Mouse (Mus musculus): ENCODE measurements around the gene Clmp. TPM values are rescaled to one million over a fixed set of nuclear protein-coding genes. Genes with fewer than 3 reads are reported as not detected.
"Not testable (repeated sequence)": the region's sequence is repeated elsewhere in the genome, so short reads cannot be mapped to it uniquely, and the experiment has no call there.

Gene Clmp
- polyA plus RNA-seq, 1 experiment from 2014 or later = 32.4 TPM

GRCm38 (mm10) chr9:40799837-40800501, 114.2 kb downstream of the Clmp start:
- H3K27me3 ChIP-seq = no peaks in the 10 kb centered on the region
- 1% methylated on average over 30 of the region's 30 CpGs for WGBS
- H3K4me1 ChIP-seq = peaks cover 29% of the 10 kb centered on the region
- no peaks in the 10 kb centered on the region for H3K9me3 ChIP-seq (replicated peaks)
- ATAC-seq = peak; percentile 39
- H3K27ac ChIP-seq = peak overlapping the region; percentile 98
- peak overlapping the region; percentile 69 for H3K4me2 ChIP-seq
- H3K36me3 ChIP-seq (ENCODE audit: poor library complexity, severe bottlenecking) = peaks cover 23% of the 10 kb centered on the region
- H3K4me3 ChIP-seq = peak overlapping the region; percentile 94
- peak overlapping the region; percentile 84 for H3K9ac ChIP-seq

GRCm38 (mm10) chr9:40800675-40801612, 115.2 kb downstream of the Clmp start, which contains the start of gene Hspa8:
Gene Hspa8 (plus strand): TSS chr9:40800984.
- Histone ChIP-seq H3K4me2 (peak within 1 kb of the TSS; percentile 69), H3K4me3 (peak within 1 kb of the TSS; percentile 94), H3K36me3 (ENCODE audit: poor library complexity, severe bottlenecking) (peaks cover 32% of the 10 kb centered on the region), H3K27ac (peak within 1 kb of the TSS; percentile 98), H3K9me3 (replicated peaks) (no peaks in the 10 kb centered on the region), H3K27me3 (no peaks in the 10 kb centered on the region), H3K9ac (peak within 1 kb of the TSS; percentile 98), H3K4me1 (peaks cover 39% of the 10 kb centered on the region)
- WGBS = 1% methylated on average over 62 of the region's 83 CpGs
- ATAC-seq = peak; percentile 97

GRCm38 (mm10) chr9:40801614-40802532, 116.1 kb downstream of the Clmp start:
- Histone ChIP-seq H3K9ac (peak overlapping the region; percentile 98), H3K4me1 (peaks cover 48% of the 10 kb centered on the region), H3K36me3 (ENCODE audit: poor library complexity, severe bottlenecking) (peaks cover 42% of the 10 kb centered on the region), H3K4me3 (peak overlapping the region; percentile 94), H3K27ac (peak overlapping the region; percentile 96), H3K4me2 (peak overlapping the region; percentile 69)
- not testable (repeated sequence) for H3K27me3 ChIP-seq; H3K9me3 ChIP-seq (replicated peaks)
- ATAC-seq = peak; percentile 16
- WGBS = under 1% methylated on average over 27 of the region's 28 CpGs

- H3K4me2 ChIP-seq = peak overlapping the region; percentile 69
- WGBS = 2% methylated on average over 8 of the region's 8 CpGs
- peaks cover 42% of the 10 kb centered on the region for H3K36me3 ChIP-seq (ENCODE audit: poor library complexity, severe bottlenecking)
- peak overlapping the region; percentile 98 for H3K9ac ChIP-seq
- not testable (repeated sequence) for ATAC-seq; H3K9me3 ChIP-seq (replicated peaks); H3K27me3 ChIP-seq; H3K27ac ChIP-seq
- peak overlapping the region; percentile 94 for H3K4me3 ChIP-seq
- peaks cover 54% of the 10 kb centered on the region for H3K4me1 ChIP-seq
Measured at GRCm38 (mm10) chr9:40802533-40802875, 116.7 kb downstream of the Clmp start.

- peaks cover 61% of the 10 kb centered on the region for H3K4me1 ChIP-seq
- not testable (repeated sequence) for H3K9ac ChIP-seq; H3K4me3 ChIP-seq; ATAC-seq; H3K9me3 ChIP-seq (replicated peaks); H3K27ac ChIP-seq; H3K27me3 ChIP-seq
- H3K4me2 ChIP-seq = peak overlapping the region; percentile 57
- H3K36me3 ChIP-seq (ENCODE audit: poor library complexity, severe bottlenecking) = peaks cover 42% of the 10 kb centered on the region
- WGBS = 67% methylated on average over 3 of the region's 3 CpGs
Measured at GRCm38 (mm10) chr9:40804576-40804975, 118.8 kb downstream of the Clmp start.

GRCm38 (mm10) chr9:40805263-40805662, 119.5 kb downstream of the Clmp start:
- Histone ChIP-seq H3K27me3 (no peaks in the 10 kb centered on the region), H3K9ac (peak overlapping the region; percentile 50; the same call in 1 of the 2 replicates), H3K4me1 (peaks cover 57% of the 10 kb centered on the region), H3K4me3 (peak overlapping the region; percentile 20; the same call in 1 of the 2 replicates), H3K36me3 (ENCODE audit: poor library complexity, severe bottlenecking) (peaks cover 42% of the 10 kb centered on the region), H3K4me2 (peak overlapping the region; percentile 57), H3K27ac (0 out of 2 replicates have a peak overlapping the region, but pooled peaks have one; percentile 27), H3K9me3 (replicated peaks) (no peaks in the 10 kb centered on the region)
- WGBS = 17% methylated on average over 2 of the region's 2 CpGs
- no peak for ATAC-seq

GRCm38 (mm10) chr9:40806440-40807288, 120.9 kb downstream of the Clmp start:
- Histone ChIP-seq H3K36me3 (ENCODE audit: poor library complexity, severe bottlenecking) (peaks cover 42% of the 10 kb centered on the region), H3K27me3 (no peaks in the 10 kb centered on the region), H3K4me2 (no peak overlapping the region), H3K4me1 (peaks cover 57% of the 10 kb centered on the region), H3K4me3 (no peak overlapping the region), H3K9ac (peak overlapping the region; percentile 22; the same call in 1 of the 2 replicates), H3K9me3 (replicated peaks) (no peaks in the 10 kb centered on the region), H3K27ac (peak overlapping the region; percentile 76)
- ATAC-seq = peak; percentile 33
- WGBS = 21% methylated on average over 5 of the region's 5 CpGs

- Histone ChIP-seq H3K9me3 (replicated peaks) (no peaks in the 10 kb centered on the region), H3K27me3 (no peaks in the 10 kb centered on the region), H3K4me2 (no peak overlapping the region), H3K9ac (no peak overlapping the region), H3K27ac (peak overlapping the region; percentile 76), H3K4me3 (no peak overlapping the region), H3K36me3 (ENCODE audit: poor library complexity, severe bottlenecking) (peaks cover 42% of the 10 kb centered on the region), H3K4me1 (peaks cover 57% of the 10 kb centered on the region)
- WGBS = 29% methylated on average over 11 of the region's 11 CpGs
- no peak for ATAC-seq
Measured at GRCm38 (mm10) chr9:40807289-40807920, 121.6 kb downstream of the Clmp start.

GRCm38 (mm10) chr9:40808061-40808906, 122.5 kb downstream of the Clmp start:
- Histone ChIP-seq H3K4me3 (no peak overlapping the region), H3K27me3 (no peaks in the 10 kb centered on the region), H3K27ac (peak overlapping the region; percentile 76), H3K9me3 (replicated peaks) (no peaks in the 10 kb centered on the region), H3K36me3 (ENCODE audit: poor library complexity, severe bottlenecking) (peaks cover 37% of the 10 kb centered on the region), H3K9ac (peak overlapping the region; percentile 37; the same call in 1 of the 2 replicates), H3K4me2 (peak overlapping the region; percentile 1; the same call in 1 of the 2 replicates), H3K4me1 (peaks cover 57% of the 10 kb centered on the region)
- ATAC-seq = peak; percentile 31
- WGBS = 16% methylated on average over 16 of the region's 16 CpGs

- Histone ChIP-seq H3K9me3 (replicated peaks) (no peaks in the 10 kb centered on the region), H3K36me3 (ENCODE audit: poor library complexity, severe bottlenecking) (peaks cover 34% of the 10 kb centered on the region), H3K4me3 (no peak overlapping the region), H3K4me2 (peak overlapping the region; percentile 1; the same call in 1 of the 2 replicates), H3K27me3 (no peaks in the 10 kb centered on the region), H3K27ac (peak overlapping the region; percentile 76), H3K9ac (0 out of 2 replicates have a peak overlapping the region, but pooled peaks have one; percentile 37), H3K4me1 (peaks cover 51% of the 10 kb centered on the region)
- 29% methylated on average over 8 of the region's 8 CpGs for WGBS
- peak; percentile 20 for ATAC-seq
Measured at GRCm38 (mm10) chr9:40808907-40809280, 123.1 kb downstream of the Clmp start.

Measured in forebrain, embryonic 13.5 days (tissue).